Mouse (Mus musculus) ES-Bruce4 (cell line): ENCODE measurements around the gene Fam107b. TPM values are rescaled to one million over a fixed set of nuclear protein-coding genes. Genes with fewer than 3 reads are reported as not detected.

Experiments used
- H3K27ac ChIP-seq: 2 replicates; pipeline ENCODE4 v1.5.1; 2012; ENCODE audit warnings: low read length, inconsistent platforms; ENCODE audit not compliant: insufficient read depth
- H3K27me3 ChIP-seq: 2 replicates; pipeline ENCODE4 v1.6.1; 2012; ENCODE audit warnings: mild to moderate bottlenecking, low read length, inconsistent platforms; ENCODE audit not compliant: control insufficient read depth, poor library complexity, insufficient read depth, severe bottlenecking
- H3K36me3 ChIP-seq: 2 replicates; pipeline ENCODE4 v1.6.1; 2012; ENCODE audit warnings: inconsistent platforms, mild to moderate bottlenecking, low read length, moderate library complexity; ENCODE audit not compliant: control insufficient read depth, poor library complexity, insufficient read depth, severe bottlenecking
- H3K4me1 ChIP-seq: one replicate; pipeline ENCODE4 v1.8.1; 2011; ENCODE audit warnings: low read length; ENCODE audit not compliant: control insufficient read depth, insufficient read depth
- H3K4me3 ChIP-seq: 2 replicates; pipeline ENCODE4 v1.5.1; 2011; ENCODE audit warnings: low read depth, mild to moderate bottlenecking, low read length
- H3K9ac ChIP-seq: 2 replicates; pipeline ENCODE4 v1.6.1; 2012; ENCODE audit warnings: low read depth, mild to moderate bottlenecking, inconsistent platforms; ENCODE audit not compliant: poor library complexity, severe bottlenecking
- H3K9me3 ChIP-seq: replicated peaks from 2 replicates; pipeline ENCODE4 v1.6.1; 2012; ENCODE audit warnings: mild to moderate bottlenecking, low read length, inconsistent platforms; ENCODE audit not compliant: control insufficient read depth, poor library complexity, insufficient read depth, severe bottlenecking
- CTCF ChIP-seq: IDR thresholded peaks from one replicate; pipeline ENCODE4 v1.8.1; 2011; ENCODE audit warnings: low read depth, low read length
- EP300 ChIP-seq: IDR thresholded peaks from 2 replicates; pipeline ENCODE4 v1.6.1; 2011; ENCODE audit warnings: low read depth, low read length; ENCODE audit not compliant: insufficient read depth
- POLR2A ChIP-seq: IDR thresholded peaks from one replicate; pipeline ENCODE4 v1.8.1; 2011; ENCODE audit warnings: low read length; ENCODE audit not compliant: insufficient read depth
- polyA plus RNA-seq: library from polyadenylated mRNA; stranded (reverse); fragments of >200 nt; gene quantifications from 2 replicates; pipeline ENCODE4 v1.2.4, GENCODE M21; 2011; ENCODE audit warnings: low read depth; ENCODE audit not compliant: missing spikeins, insufficient read depth, insufficient read length

Gene Fam107b
- polyA plus RNA-seq, 1 experiment, result 54.4 TPM

- Histone ChIP-seq H3K9me3 (no peaks in the 10 kb centered on the region), H3K4me1 (no peaks in the 10 kb centered on the region), H3K36me3 (no peaks in the 10 kb centered on the region), H3K27me3 (no peaks in the 10 kb centered on the region), H3K9ac (no peak overlapping the region), H3K27ac (no peak overlapping the region), H3K4me3 (no peak overlapping the region)
- TF ChIP-seq POLR2A, result no peak
- no peak for TF ChIP-seq CTCF
- TF ChIP-seq EP300, result no peak
These were observed 235.5 kb downstream of the Fam107b start for GRCm38 (mm10) chr2:3805742-3806141.

GRCm38 (mm10) chr2:3810321-3810720, 240.0 kb downstream of the Fam107b start:
- Histone ChIP-seq H3K27ac (no peak overlapping the region), H3K4me3 (no peak overlapping the region), H3K9ac (no peak overlapping the region), H3K36me3 (no peaks in the 10 kb centered on the region), H3K9me3 (no peaks in the 10 kb centered on the region), H3K4me1 (no peaks in the 10 kb centered on the region), H3K27me3 (no peaks in the 10 kb centered on the region)
- TF ChIP-seq EP300 (no peak), CTCF (no peak)

GRCm38 (mm10) chr2:3816142-3816609, 245.9 kb downstream of the Fam107b start:
- Histone ChIP-seq H3K27ac (no peak overlapping the region), H3K27me3 (no peaks in the 10 kb centered on the region), H3K9ac (no peak overlapping the region), H3K36me3 (no peaks in the 10 kb centered on the region), H3K4me1 (no peaks in the 10 kb centered on the region), H3K4me3 (no peak overlapping the region), H3K9me3 (no peaks in the 10 kb centered on the region)
- no peak for TF ChIP-seq CTCF
- TF ChIP-seq POLR2A, result no peak
- TF ChIP-seq EP300, result no peak

- TF ChIP-seq EP300, result no peak
- TF ChIP-seq CTCF, result no peak
- no peak for TF ChIP-seq POLR2A
- Histone ChIP-seq H3K4me3 (no peak overlapping the region), H3K27me3 (no peaks in the 10 kb centered on the region), H3K4me1 (no peaks in the 10 kb centered on the region), H3K27ac (no peak overlapping the region), H3K9ac (no peak overlapping the region), H3K36me3 (no peaks in the 10 kb centered on the region), H3K9me3 (no peaks in the 10 kb centered on the region)
These were observed 247.3 kb downstream of the Fam107b start for GRCm38 (mm10) chr2:3817626-3818025.

GRCm38 (mm10) chr2:3822483-3823455, 252.5 kb downstream of the Fam107b start:
- Histone ChIP-seq H3K4me3 (no peak overlapping the region), H3K9me3 (no peaks in the 10 kb centered on the region), H3K36me3 (no peaks in the 10 kb centered on the region), H3K27me3 (no peaks in the 10 kb centered on the region), H3K27ac (no peak overlapping the region), H3K9ac (no peak overlapping the region), H3K4me1 (no peaks in the 10 kb centered on the region)
- TF ChIP-seq EP300 (no peak), POLR2A (no peak), CTCF (no peak)

Other genes with a start within 250 kb of the Fam107b start
- gene Rpp38, start 237.8 kb upstream of the Fam107b start, polyA plus RNA-seq, result 17.1 and 19.0 TPM in 2 replicates
- gene Acbd7, start 234.3 kb upstream of the Fam107b start, polyA plus RNA-seq, result 5.9 and 8.7 TPM in 2 replicates
- not detected in 2 replicates for gene Olah, start 173.3 kb upstream of the Fam107b start, polyA plus RNA-seq
- not detected in 2 replicates for gene Meig1, start 147.8 kb upstream of the Fam107b start, polyA plus RNA-seq
- gene Dclre1c, start 146.4 kb upstream of the Fam107b start, polyA plus RNA-seq, result 14.7 and 15.2 TPM in 2 replicates
- gene Suv39h2, start 95.5 kb upstream of the Fam107b start, polyA plus RNA-seq, result 33.9 and 34.2 TPM in 2 replicates
- gene Gm45902, start 57.7 kb upstream of the Fam107b start, polyA plus RNA-seq, result 4.4 and 4.7 TPM in 2 replicates
- gene Hspa14, start 57.7 kb upstream of the Fam107b start, polyA plus RNA-seq, result 111 and 128 TPM in 2 replicates
- 0.79 and 1.4 TPM in 2 replicates for gene Cdnf, start 57.5 kb upstream of the Fam107b start, polyA plus RNA-seq